Mouse (Mus musculus): Measurements from ENCODE around the gene Cmtm2b.

GRCm38 (mm10) chr8:104348971-104349370 is 26.9 kb downstream of the Cmtm2b start:
- TF ChIP-seq CTCF (conservative IDR thresholded peaks at IDR 0.05; ENCODE audit: insufficient read depth, insufficient read length, low read depth, low read length), result no peak
- no peak for TF ChIP-seq POLR2A (IDR thresholded peaks at IDR 0.05; ENCODE audit: low read depth, low read length)

All from kidney, adult 2 months (tissue).